8 mouse cellular contexts compared by ENCODE assay signal in the genomic region with DNA sequence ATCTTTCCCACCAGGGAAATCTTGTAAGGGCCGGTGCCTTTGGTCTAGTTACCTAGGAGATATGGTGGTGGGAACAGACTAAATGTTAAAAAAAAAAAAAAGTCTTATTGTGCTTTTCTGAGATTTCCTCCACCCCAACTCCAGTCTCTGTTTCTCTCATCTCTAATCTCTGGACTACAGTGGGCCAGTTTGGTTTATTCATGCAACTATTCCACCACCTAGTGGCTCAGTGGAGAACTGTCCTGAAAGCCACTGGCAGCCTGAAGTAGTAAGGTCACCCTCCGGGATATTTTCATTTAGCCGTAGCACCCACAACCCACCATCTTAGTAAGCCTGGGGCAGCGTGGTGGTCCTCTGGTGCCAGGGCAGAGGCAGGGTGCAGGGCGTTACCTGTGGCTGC. TPM values are rescaled to one million over a fixed set of nuclear protein-coding genes. Genes with fewer than 3 reads are reported as not detected.
DNase-seq lines count a peak whose midpoint lies in the region; ATAC-seq and TF ChIP-seq lines count a peak whose summit lies in the region.

No protein-coding gene starts in this region.

- no peak overlapping the region for H3K4me2 ChIP-seq in embryonic facial prominence, embryonic 13.5 days

- H3K4me3 ChIP-seq in bone marrow, adult 2 months (replicated peaks; ENCODE audit: control insufficient read depth, low read depth, low read length): no peak overlapping the region
- no peak overlapping the region for H3K4me3 ChIP-seq in embryonic facial prominence, embryonic 13.5 days

- no peak for TF ChIP-seq POLR2A in bone marrow, adult 2 months (IDR thresholded peaks at IDR 0.05; ENCODE audit: borderline replicate concordance, control insufficient read depth, low read depth, low read length)

- H3K4me1 ChIP-seq in bone marrow, adult 2 months (ENCODE audit: control insufficient read depth, insufficient read depth, low read length): no peaks in the 10 kb centered on the region
- peaks cover 17% of the 10 kb centered on the region for H3K4me1 ChIP-seq in embryonic facial prominence, embryonic 13.5 days

- H3K9ac ChIP-seq in embryonic facial prominence, embryonic 13.5 days: peak overlapping the region; percentile 22; the same call in 1 of the 2 replicates

- H3K9me3 ChIP-seq in embryonic facial prominence, embryonic 13.5 days: no peaks in the 10 kb centered on the region

- intact Hi-C loops in heart, postnatal 10 days (cut with DNase I): loop anchor here (1.0 kb wide), 3 partner anchors 66 to 270 kb away; no protein-coding TSS in a partner anchor

- ATAC-seq in embryonic facial prominence, embryonic 13.5 days (ENCODE audit: insufficient number of reproducible peaks, insufficient read depth, low FRiP score, low TSS enrichment, low read depth): no peak

- H3K27me3 ChIP-seq in embryonic facial prominence, embryonic 13.5 days: peaks cover 4% of the 10 kb centered on the region; the same call in 1 of the 2 replicates

- WGBS in bone marrow, adult 2 months: 11% methylated on average over 5 of the region's 5 CpGs
- WGBS in embryonic facial prominence, embryonic 13.5 days: 20% methylated on average over 5 of the region's 5 CpGs

- H3K36me3 ChIP-seq in embryonic facial prominence, embryonic 13.5 days: no peaks in the 10 kb centered on the region

- no peak overlapping the region for H3K27ac ChIP-seq in bone marrow, adult 2 months (ENCODE audit: control insufficient read depth, insufficient read depth, low read depth, low read length, poor library complexity)
- H3K27ac ChIP-seq in embryonic facial prominence, embryonic 13.5 days: no peak overlapping the region

- peak; percentile 41 for TF ChIP-seq CTCF in bone marrow, adult 2 months (IDR thresholded peaks at IDR 0.05; ENCODE audit: control insufficient read depth, insufficient read depth, low read length)

- DNase-seq in left cerebral cortex, adult 18-20 months (ENCODE audit: low spot score in 2 of 2): peak; percentile 75 to 76
- no peak for DNase-seq in left cerebral cortex, adult 11 months (ENCODE audit: low spot score)
- peak; percentile 77 to 85 for DNase-seq in heart, postnatal 10 days
- DNase-seq in layer of hippocampus, adult 18-20 months (ENCODE audit: low spot score in 2 of 2): peak; percentile 26 to 89
- peak; percentile 63 for DNase-seq in lung, postnatal 25 days (ENCODE audit: low spot score)
- peak; percentile 82 for DNase-seq in right cerebral cortex, postnatal 10 days (ENCODE audit: low spot score in 2 of 2)

RNA-seq across cellular contexts. Expression of a gene that starts 20.5 kb away (rescaled TPM):
- 1 to 10 TPM; 1.4 to 2.5 TPM for total RNA-seq in left cerebral cortex, adult 18-20 months (2021)
- polyA plus RNA-seq in bone marrow, adult 2 months (2011; ENCODE audit: insufficient read depth, insufficient read length, low replicate concordance, missing spikeins): 1.1 and 1.3 TPM in 2 replicates
- polyA plus RNA-seq in embryonic facial prominence, embryonic 13.5 days (2015; fragmentation: Nextera tagmentation; extraction: Ambion mirVana): 0.25 TPM in 2 replicates
- total RNA-seq in heart, postnatal 10 days (2021): not detected
- 1 to 10 TPM; 1.2 to 1.7 TPM for total RNA-seq in layer of hippocampus, adult 18-20 months (2021)

RNA-seq across cellular contexts. Expression of a gene that starts 23.9 kb away (rescaled TPM):
- 100 to 1,000 TPM; 105 to 106 TPM for total RNA-seq in left cerebral cortex, adult 18-20 months (2021)
- polyA plus RNA-seq in bone marrow, adult 2 months (2011; ENCODE audit: insufficient read depth, insufficient read length, low replicate concordance, missing spikeins): 25.3 and 43.9 TPM in 2 replicates
- 28.4 and 33.8 TPM in 2 replicates for polyA plus RNA-seq in embryonic facial prominence, embryonic 13.5 days (2015; fragmentation: Nextera tagmentation; extraction: Ambion mirVana)
- 10 to 100 TPM; 67.2 to 68.2 TPM for total RNA-seq in heart, postnatal 10 days (2021)
- 100 to 1,000 TPM in 1 of 2 experiments, 10 to 100 TPM in 1; 99.7 to 107 TPM for total RNA-seq in layer of hippocampus, adult 18-20 months (2021)
